Mouse (Mus musculus): ENCODE measurements around the gene Pgk1. TPM values are rescaled to one million over a fixed set of nuclear protein-coding genes. Genes with fewer than 3 reads are reported as not detected.
A peak's percentile ranks its signal among the peaks of the same experiment; 100 is the strongest.
"Not testable (repeated sequence)": the region's sequence is repeated elsewhere in the genome, so short reads cannot be mapped to it uniquely, and the experiment has no call there.

Gene Pgk1
- 100 to 1,000 TPM; 137 to 227 (median 157) TPM for polyA plus RNA-seq (2017; shearing (Covaris generic))

DNA sequence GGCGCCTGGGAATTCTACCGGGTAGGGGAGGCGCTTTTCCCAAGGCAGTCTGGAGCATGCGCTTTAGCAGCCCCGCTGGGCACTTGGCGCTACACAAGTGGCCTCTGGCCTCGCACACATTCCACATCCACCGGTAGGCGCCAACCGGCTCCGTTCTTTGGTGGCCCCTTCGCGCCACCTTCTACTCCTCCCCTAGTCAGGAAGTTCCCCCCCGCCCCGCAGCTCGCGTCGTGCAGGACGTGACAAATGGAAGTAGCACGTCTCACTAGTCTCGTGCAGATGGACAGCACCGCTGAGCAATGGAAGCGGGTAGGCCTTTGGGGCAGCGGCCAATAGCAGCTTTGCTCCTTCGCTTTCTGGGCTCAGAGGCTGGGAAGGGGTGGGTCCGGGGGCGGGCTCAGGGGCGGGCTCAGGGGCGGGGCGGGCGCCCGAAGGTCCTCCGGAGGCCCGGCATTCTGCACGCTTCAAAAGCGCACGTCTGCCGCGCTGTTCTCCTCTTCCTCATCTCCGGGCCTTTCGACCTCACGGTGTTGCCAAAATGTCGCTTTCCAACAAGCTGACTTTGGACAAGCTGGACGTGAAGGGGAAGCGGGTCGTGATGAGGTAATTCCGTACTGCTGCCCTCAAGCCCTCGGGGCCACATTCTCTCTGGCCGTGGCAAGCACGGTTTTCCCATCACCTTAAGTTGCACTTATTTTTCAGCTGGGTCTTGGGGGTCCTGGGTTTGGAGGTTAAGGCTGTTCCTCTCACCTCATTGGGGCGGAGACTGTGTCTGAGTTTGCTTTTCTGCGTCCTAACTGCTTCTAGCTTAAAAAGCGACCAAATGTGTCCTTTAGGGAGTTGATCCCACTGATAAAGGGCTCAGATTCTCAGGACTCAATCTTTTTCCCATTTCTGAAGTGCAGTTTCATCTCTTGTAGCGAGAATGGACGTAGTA, at the start of gene Pgk1:
TSS of gene Pgk1 (plus strand) at position 388 of the 937 bp plus-strand sequence.
- ATAC-seq = peak; percentile 96

DNA sequence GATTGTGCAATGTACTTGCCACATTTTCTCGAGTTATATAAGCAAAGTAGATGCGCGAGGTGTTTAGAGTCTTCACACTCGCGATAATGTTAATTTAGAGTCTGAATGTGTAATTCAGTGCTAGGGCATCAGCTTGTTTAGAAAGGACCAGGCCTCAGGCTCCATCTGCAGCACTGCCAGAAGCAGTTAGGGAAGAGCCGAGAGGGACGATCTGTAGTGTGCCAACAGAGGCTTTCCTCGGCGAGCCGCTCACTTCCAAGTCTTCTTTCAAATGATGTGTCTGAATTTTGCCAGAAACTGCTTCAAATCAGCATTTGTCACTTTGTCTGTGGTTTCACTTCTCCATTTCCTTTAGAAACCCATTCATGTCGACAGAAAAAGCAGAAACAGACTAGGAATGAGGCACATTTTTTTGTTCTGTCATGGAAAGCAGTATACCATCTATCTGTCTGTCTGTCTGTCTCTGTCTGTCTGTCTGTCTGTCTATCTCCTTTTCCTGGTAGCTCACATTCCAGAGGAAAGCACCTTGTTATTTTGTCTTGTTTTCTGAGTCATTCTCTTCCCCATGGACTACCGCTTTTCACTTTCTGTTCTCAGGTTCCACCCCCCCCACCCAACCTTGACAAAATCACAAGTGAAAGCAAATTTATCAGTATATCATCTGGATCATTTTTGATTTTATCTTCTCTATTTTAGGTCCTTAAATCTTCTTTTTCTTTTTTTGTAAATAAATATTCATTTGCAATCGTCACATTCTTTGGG, 47.4 kb upstream of the Pgk1 start:
- no peak for ATAC-seq

DNA sequence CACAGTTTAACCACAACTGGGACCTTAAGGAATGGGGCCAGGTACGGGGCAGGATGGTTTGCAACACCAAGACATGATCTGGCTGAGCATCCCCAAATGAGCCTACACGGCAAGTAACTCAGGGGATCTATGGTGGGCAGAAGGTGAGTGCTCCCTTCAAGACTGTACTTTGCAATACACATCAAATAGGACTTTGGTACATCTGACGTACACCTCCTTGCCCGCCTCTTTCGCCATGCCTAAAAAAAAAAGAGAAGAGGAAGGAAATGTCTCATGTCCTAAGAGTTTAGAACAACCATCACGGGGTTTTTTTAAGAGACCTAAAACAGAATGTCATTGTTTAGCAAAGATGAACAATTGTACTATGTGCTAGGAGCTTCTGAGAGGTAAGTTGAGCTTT, 44.0 kb upstream of the Pgk1 start, which contains the start of gene Tlr13:
TSS of gene Tlr13 (plus strand) at position 269 of the 400 bp plus-strand sequence.
- ATAC-seq = no peak

DNA sequence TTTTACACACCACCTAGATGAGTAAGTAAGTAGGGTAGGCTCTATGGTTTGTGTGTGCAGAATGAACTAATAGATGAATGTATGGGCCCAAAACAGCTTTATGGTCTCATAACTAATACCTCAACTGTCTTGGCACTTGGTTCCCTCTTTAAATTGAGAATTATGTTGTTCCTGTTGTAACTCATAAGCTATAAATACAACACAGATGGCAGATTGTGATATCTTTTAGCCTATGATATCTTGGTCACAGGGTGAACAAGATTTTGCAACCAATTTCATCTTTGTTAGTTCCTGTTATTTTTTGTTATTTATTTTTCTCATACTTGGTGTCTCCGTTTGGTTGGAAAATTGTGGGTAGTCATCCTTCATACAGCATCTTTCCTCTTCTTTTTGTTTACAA, 38.7 kb upstream of the Pgk1 start:
- ATAC-seq = no peak

DNA sequence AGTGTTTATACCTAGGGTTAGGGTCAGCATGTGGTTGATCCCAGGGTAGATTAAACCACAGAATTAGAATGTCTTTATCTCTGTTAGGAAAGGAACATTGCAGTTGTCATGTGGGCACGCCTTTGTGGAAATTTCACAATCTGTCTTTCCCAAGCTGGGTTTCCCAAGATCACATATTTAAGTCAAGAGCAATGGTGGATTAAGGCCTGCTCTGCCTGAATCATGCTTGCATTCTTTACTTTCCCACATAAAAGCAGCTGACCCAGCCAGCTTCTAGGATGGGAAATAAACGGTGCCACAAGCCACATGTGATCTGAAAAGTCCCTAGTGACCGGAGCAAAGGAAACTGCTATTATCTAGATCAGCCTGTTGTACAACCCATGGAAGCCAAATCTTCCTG, 37.4 kb upstream of the Pgk1 start:
- ATAC-seq = no peak

DNA sequence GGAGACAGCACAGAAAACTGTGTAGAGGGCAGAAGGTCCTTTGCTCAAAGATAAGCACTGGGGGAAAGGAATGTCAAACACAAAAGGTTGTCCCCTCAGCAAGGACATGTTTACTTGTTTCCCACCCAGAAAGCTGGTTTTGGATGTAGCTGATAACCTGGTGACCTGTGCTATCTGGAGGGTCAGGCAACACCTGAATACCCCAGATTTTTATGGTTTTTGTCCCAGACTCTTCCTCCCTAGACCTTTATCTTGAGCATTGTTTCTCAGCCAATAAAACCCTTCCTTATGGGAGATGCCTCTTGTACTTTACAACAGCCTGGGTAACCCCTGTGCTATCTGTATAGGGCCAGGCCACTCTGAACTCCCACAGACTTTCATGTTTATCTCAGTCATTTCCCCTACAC, 32.7 kb upstream of the Pgk1 start:
- no peak for ATAC-seq

DNA sequence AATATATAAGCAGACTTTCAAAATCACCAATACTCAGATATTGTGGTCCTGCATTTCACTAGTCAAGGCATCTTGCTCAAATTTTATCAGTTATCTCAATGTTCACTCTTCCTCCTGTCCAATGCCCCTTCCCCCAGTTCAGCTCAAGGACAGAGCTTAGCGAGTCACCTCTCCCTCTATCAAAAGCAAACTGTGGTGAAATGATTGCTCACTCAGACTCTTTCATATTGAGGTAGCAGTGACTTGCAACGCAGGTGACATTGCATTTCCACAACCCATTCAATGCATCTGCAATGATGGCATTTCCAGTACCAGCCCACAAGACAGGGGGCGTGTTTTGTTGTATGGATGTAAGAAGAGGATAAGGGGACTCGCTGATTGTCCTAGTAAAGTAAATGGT, 31.0 kb upstream of the Pgk1 start:
- no peak for ATAC-seq

DNA sequence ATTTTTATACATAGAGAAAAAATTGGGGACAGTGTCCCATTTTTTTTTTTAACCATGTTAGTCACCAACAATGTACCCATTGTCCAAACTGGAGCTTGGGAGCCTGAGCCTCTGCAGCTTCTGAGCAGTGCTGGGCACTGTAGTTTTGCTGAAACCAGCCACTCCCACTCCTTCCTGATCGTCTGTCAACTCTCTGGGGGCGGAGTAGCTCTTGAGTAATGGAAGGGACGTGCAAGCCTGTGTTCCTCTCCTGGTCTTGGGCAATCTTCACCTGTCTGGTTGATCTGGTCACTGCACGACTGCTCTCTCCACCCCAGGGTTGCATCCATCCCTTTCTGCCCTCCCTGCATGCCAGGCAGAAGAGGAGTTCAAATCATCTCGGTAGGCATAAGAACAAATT, 22.9 kb upstream of the Pgk1 start:
- ATAC-seq = peak; percentile 61

DNA sequence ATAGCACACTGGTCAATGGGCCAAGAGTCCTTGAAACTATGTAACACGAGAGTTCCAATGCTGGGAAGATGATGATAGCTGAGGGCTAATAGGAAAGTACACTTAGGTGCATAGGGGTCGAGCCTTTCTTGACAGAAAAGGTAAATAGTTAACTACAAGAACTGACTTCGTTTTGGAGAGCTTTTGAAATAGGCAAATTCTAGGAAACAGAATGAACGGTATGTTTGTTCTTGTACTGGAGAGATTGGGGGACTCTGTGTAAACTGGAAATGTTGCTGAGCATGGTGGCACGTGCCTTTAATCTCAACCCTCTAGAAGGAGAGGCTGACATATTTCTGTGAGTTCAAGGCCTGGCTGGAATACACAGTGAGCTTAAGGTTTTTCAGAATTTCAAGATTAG, 22.3 kb upstream of the Pgk1 start:
- no peak for ATAC-seq

DNA sequence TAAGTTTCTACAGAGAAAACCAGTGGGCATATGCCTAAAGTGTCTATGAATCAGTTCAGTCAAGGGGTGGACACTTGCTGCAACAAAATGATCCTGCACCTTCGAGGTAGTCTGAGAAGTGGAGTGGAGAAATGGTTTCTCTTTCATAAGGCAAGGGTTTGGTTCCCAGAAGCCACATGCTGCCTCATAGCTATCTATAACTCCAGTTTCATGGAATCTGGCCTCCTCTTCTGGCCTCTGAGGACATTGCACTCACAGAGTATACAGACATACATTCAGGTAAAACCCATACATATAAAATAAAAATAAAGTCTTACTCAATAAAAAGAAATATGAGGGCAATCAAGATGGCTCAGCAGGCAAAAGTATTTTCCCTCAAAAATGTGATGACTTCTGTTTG, 21.8 kb upstream of the Pgk1 start:
- peak; percentile 78 for ATAC-seq

DNA sequence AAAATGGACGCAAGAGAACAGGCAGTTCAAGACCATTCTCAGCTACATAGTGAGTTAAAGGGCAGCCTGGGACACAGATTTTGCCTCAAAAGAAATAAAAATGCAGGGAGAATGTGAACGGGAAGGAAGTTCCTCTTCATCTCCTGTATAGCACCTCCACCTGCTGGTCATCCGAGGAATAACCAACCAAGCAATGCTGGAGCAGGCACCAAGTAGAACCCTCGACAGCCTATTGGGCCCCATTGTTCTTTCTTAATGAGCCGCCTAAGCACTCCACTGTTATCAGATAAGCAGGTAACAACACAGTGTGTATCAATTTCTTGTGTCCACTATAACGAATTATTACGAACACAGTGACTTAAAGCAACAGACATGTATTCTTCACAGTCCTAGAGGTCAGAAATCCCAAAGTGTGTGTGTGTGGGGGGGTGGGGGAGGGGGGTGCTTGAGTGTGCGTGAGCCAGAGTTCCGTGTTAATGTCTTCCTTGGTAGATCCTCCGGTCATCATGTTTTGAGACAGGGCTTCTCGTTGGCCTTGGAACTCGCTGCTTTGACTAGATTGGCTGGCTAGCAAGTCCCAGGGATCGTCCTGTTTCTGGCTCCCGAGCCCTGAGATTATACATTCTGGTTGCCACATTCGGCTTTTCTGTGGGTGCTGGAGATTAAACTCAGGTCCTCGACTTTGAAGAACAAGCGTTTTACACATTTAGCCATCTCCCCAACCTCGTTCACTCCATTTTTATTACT, 15.6 kb upstream of the Pgk1 start:
- peak; percentile 89 for ATAC-seq

DNA sequence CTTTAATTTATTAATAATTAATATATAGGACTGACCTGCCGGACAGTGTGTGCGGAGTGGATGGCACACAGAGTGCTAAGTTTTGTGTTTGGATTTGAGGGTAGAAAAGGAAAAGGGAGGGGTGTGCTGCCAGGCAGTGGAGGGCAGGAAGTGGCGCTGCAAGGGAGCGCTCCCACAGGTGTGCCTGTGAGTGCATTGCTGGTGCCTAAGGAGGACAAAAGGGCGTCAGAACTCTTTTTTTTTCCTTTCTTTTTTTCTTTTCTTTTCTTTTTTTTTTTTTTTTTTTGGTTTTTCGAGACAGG, 15.1 kb upstream of the Pgk1 start:
- peak; percentile 72 for ATAC-seq

DNA sequence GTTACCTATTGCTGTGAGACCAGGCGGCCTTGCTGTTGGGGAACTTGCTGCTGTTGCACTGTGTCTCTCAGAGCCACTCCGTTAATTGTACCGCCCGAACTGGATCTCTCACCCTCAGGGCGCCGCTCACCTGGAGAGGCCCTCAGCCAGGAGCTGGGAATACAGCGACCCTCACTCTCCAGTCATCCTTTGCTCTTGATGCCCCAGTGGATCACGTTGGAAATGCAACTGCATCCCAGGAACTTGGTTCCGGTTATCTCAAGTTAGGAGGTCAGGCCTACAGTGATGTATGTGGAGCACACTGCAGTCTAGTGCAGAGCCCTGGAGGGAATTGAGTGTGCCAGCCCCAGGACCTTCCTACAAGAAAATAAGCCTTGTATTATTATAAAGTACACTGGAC, 10.6 kb upstream of the Pgk1 start:
- no peak for ATAC-seq

DNA sequence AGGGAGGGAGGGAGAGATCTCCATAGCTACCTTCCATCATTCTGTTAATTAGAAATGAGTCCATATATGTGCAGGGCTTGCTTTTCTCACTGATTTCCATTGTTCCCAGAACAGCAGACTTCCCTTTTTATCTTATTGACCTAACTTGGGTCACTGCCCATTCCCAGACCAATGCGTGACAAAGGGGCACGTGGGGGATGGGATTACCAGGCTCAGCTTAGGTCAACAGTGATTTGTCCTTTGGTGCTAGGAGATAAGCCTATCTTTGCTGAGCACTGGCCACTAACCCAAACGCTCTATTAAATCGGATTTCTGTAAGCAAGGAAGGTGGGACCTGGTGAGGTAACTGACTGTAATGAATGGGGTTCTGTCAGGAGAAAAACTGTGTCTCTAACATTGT, 2.6 kb upstream of the Pgk1 start:
- ATAC-seq = no peak

DNA sequence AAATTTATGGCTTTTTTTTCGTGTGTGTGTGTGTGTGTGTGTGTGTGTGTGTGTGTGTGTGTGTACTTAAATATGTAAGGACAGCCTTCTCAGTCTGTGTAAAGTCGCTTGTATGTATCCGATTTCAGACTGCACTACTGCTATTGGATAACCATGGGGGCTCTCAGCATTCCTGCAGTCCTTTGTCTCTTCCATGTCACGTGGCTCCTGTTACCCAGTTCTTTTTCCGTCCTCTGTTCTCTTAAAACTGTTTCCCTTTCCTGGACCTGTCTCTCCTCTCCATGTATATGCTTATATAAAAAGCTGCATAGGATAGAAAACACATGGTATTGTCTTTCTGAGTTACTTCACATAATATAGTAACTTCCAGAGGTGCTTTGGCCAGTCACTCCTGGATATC, 1.2 kb upstream of the Pgk1 start:
- ATAC-seq = no peak

DNA sequence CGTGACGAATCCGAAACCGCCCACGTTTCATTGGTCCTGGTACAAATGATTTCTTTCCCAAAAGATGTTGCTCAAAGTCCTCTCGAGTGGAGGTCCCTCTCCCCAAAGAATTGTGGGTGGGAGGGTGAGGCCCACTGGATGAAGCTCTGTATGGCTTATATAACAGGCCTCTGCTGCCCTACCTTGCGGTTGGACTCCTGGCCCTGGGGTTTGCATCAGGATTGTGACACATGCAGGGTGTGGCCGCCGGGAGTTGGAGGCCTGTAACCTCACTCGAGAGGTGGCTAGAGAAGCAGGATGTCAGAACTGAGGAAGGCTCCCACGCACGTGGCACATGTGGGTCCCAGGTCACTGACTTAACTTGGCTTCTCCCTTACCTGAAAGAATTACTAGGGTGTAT, 837 bp downstream of the Pgk1 start:
- no peak for ATAC-seq

DNA sequence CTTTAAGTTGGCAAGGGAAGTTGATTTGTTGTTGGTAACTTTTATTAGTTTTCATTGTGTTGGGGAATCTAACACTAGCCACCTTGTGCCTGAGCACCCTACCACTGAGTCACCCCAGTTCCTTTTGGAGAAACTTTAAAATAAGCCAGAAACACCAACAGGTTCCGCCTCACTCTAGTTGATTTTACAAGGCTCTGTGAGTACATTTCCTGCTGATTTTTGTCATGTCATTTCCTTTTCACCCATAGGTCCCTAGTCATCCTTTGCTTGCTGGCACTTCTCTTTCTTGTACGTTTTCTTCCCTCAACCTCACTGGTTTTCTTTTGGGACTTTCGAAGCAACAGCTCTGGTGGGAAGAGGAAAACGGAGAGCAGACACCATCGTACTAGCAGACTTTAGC, 2.5 kb downstream of the Pgk1 start:
- peak; percentile 18 for ATAC-seq

DNA sequence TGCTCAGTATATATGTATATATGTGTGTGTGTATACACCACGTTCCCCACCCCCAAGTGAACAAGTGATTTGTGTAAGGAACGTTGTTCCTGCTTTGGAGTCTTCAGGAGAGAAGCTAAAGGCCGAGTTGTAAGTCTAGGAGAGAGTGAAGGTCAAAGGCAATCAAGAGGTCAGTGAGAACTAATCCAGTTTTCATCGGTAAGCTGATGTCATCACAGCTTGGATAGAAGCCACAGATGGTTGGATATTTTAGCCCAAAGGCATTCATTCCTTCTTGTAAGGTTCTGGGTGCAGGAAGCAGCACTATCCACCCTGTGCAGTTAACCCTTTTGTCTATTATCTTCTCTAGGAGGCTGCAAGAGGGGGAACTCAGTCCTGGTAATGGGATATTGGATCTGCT, 3.2 kb downstream of the Pgk1 start:
- ATAC-seq = no peak

DNA sequence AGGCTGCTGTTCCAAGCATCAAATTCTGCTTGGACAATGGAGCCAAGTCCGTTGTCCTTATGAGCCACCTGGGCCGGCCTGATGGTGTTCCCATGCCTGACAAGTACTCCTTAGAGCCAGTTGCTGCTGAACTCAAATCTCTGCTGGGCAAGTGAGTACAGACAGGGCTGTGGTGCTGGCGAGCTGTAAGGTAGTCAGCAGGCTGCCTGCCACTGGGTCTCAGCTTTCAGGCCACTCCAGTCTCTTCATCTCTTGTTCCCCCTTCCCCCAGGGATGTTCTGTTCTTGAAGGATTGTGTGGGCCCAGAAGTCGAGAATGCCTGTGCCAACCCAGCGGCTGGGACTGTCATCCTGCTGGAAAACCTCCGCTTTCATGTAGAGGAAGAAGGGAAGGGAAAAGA, 7.5 kb downstream of the Pgk1 start:
- not testable (repeated sequence) for ATAC-seq

DNA sequence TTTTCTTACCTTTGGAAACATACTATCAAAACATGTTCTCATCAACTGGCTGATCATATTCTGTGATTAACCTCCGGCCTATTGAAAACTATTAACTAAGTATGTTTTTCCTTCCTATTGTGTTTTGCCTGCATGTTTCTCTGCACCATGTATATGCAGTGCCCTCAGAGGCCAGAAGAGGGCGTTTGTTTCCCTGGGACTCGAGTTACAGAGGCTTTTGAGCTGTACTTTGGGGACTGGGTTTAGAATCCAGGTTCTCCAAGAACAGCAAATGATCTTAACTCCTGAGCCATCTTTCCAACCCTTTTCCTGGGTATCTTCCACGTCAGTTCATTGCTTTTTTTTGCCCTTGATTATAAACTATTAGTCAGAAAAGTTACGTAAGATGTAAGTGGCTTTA, 10.4 kb downstream of the Pgk1 start:
- ATAC-seq = no peak

DNA sequence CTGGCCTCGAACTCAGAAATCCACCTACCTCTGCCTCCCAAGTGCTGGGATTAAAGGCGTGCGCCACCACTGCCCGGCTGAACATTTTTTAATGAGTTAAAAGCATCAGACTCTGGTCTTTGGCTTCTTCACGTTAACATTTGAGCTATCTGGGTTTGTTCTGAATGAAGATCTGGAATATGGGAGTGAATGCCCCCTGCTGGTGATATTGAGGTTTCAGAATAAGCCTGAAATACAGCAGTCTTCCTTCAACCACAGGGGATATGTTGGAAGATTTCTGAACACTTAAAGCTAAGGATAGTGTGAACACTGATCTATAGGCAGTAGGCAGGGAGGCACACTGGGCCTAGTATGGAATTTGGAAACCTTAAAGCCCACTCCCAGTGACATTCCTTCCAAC, 12.0 kb downstream of the Pgk1 start:
- ATAC-seq = no peak

DNA sequence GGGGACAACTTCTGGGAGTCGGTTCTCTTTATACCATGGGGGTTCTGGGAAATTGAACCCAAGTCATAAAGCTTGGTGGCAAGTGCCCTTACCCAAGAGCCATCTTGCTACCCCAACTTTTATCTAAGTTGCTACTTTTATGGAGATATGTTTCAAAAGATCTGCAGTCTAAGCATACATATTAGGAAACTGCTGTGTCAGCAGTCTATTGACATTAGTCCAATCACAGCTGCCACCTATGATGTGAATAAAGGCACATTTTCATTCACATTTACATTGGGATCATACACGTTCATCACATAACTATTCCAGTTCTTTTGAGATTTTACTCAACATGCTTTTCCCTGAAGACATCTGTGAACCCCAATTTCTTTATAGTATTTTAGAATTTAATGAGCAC, 22.2 kb downstream of the Pgk1 start:
- ATAC-seq = no peak

All from inflammation-experienced regulatory T-cells, adult 6 months (primary cell).